ENCODE assay signal across 8 mouse cellular contexts in genomic region chr8:70841147-70842072, GRCm38 (mm10). TPM values are rescaled to one million over a fixed set of nuclear protein-coding genes. Genes with fewer than 3 reads are reported as not detected.
DNase-seq lines count a peak whose midpoint lies in the region; ATAC-seq and TF ChIP-seq lines count a peak whose summit lies in the region.

No protein-coding gene starts in this region.

- H3K27me3 ChIP-seq in midbrain, embryonic 12.5 days: no peaks in the 10 kb centered on the region
- no peaks in the 10 kb centered on the region for H3K27me3 ChIP-seq in small intestine, adult 2 months (ENCODE audit: control insufficient read depth, insufficient read depth, low read length)

- intact Hi-C loops in left cerebral cortex, postnatal 36 days (cut with DNase I): loop anchor here (2.0 to 5.0 kb wide), 2 partner anchors 74 to 123 kb away; partner anchors contain the start of gene Gm3336

- peaks cover 11% of the 10 kb centered on the region for H3K4me1 ChIP-seq in midbrain, embryonic 12.5 days
- peaks cover 11% of the 10 kb centered on the region for H3K4me1 ChIP-seq in small intestine, adult 2 months (ENCODE audit: control insufficient read depth, insufficient read depth, insufficient read length, low read length)

- no peak overlapping the region for H3K9ac ChIP-seq in midbrain, embryonic 12.5 days (replicated peaks)

- no peak overlapping the region for H3K4me2 ChIP-seq in midbrain, embryonic 12.5 days (replicated peaks)

- 42% methylated on average over 22 of the region's 22 CpGs for WGBS in midbrain, embryonic 12.5 days
- 29% methylated on average over 22 of the region's 22 CpGs for WGBS in small intestine, adult 2 months

- H3K9me3 ChIP-seq in midbrain, embryonic 12.5 days: no peaks in the 10 kb centered on the region

- H3K27ac ChIP-seq in midbrain, embryonic 12.5 days (replicated peaks): 0 out of 2 replicates have a peak overlapping the region, but pooled peaks have one; percentile 49
- peak overlapping the region; percentile 93; the same call in 1 of the 2 replicates for H3K27ac ChIP-seq in small intestine, adult 2 months (ENCODE audit: insufficient read depth, low read depth, low read length)

- DNase-seq in adrenal gland, adult (ENCODE audit: inconsistent age in 2 of 2, low spot score in 1 of 2): peak; percentile 87 to 97
- peak; percentile 91 to 93 for DNase-seq in cerebellum, postnatal 36 days
- peak; percentile 82 to 89 for DNase-seq in gastrocnemius, postnatal 4 days (ENCODE audit: low spot score in 2 of 2)
- DNase-seq in kidney, adult 11 months: peak; percentile 89
- DNase-seq in left cerebral cortex, postnatal 36 days (ENCODE audit: low spot score in 2 of 2): peak; percentile 80 to 89
- peak; percentile 86 for DNase-seq in yolk sac, embryonic 10.5 days (ENCODE audit: low spot score)

- TF ChIP-seq CTCF in small intestine, adult 2 months (IDR thresholded peaks at IDR 0.05; ENCODE audit: extremely low read depth, insufficient read length, insufficient replicate concordance, low read depth, low read length): peak; percentile 97

- H3K4me3 ChIP-seq in midbrain, embryonic 12.5 days: no peak overlapping the region
- no peak overlapping the region for H3K4me3 ChIP-seq in small intestine, adult 2 months (ENCODE audit: low read depth, low read length)

- no peak for TF ChIP-seq POLR2A in small intestine, adult 2 months (IDR thresholded peaks at IDR 0.05; ENCODE audit: low read depth, low read length)

- ATAC-seq in midbrain, embryonic 12.5 days (ENCODE audit: low FRiP score, low read depth): 0 out of 2 replicates have a peak, but pooled peaks have one; percentile 1

- no peaks in the 10 kb centered on the region for H3K36me3 ChIP-seq in midbrain, embryonic 12.5 days
- H3K36me3 ChIP-seq in small intestine, adult 2 months (ENCODE audit: control insufficient read depth, insufficient read depth, low read length): no peaks in the 10 kb centered on the region; the same call in 1 of the 2 replicates

RNA-seq across cellular contexts. Expression of gene Arrdc2, which starts 1.9 kb away (rescaled TPM):
- 1 to 10 TPM; 3.9 to 7.0 TPM for total RNA-seq in gastrocnemius, postnatal 4 days (2021)
- total RNA-seq in left cerebral cortex, postnatal 36 days (2021): 10 to 100 TPM; 16.9 to 20.2 TPM
- 10.4 and 10.5 TPM in 2 replicates for polyA plus RNA-seq in midbrain, embryonic 12.5 days (2016; fragmentation: Nextera tagmentation; extraction: Ambion mirVana)
- polyA plus RNA-seq in small intestine, adult 2 months (2012; rRNA removed): 26.1 and 49.9 TPM in 2 replicates

RNA-seq across cellular contexts. Expression of gene Kcnn1, which starts 21.6 kb away (rescaled TPM):
- total RNA-seq in gastrocnemius, postnatal 4 days (2021): 1 to 10 TPM; 1.7 to 1.8 TPM
- 10 to 100 TPM; 18.3 to 27.0 TPM for total RNA-seq in left cerebral cortex, postnatal 36 days (2021)
- polyA plus RNA-seq in midbrain, embryonic 12.5 days (2016; fragmentation: Nextera tagmentation; extraction: Ambion mirVana): 27.4 TPM in 2 replicates
- 0.90 and 2.9 TPM in 2 replicates for polyA plus RNA-seq in small intestine, adult 2 months (2012; rRNA removed)

RNA-seq across cellular contexts. Expression of gene Ccdc124, which starts 32.3 kb away (rescaled TPM):
- total RNA-seq in gastrocnemius, postnatal 4 days (2021): 10 to 100 TPM; 37.5 to 40.1 TPM
- 100 to 1,000 TPM in 1 of 2 experiments, 10 to 100 TPM in 1; 88.6 to 108 TPM for total RNA-seq in left cerebral cortex, postnatal 36 days (2021)
- polyA plus RNA-seq in midbrain, embryonic 12.5 days (2016; fragmentation: Nextera tagmentation; extraction: Ambion mirVana): 145 and 152 TPM in 2 replicates
- polyA plus RNA-seq in small intestine, adult 2 months (2012; rRNA removed): 35.9 and 64.7 TPM in 2 replicates

RNA-seq across cellular contexts. Expression of gene Il12rb1, which starts 33.2 kb away (rescaled TPM):
- total RNA-seq in gastrocnemius, postnatal 4 days (2021): not detected
- total RNA-seq in left cerebral cortex, postnatal 36 days (2021): 1 to 10 TPM in 1 of 2 experiments, under 1 TPM in 1; 0.86 to 1.1 TPM
- 0.08 TPM in 1 of 2 replicates, not detected in the other for polyA plus RNA-seq in midbrain, embryonic 12.5 days (2016; fragmentation: Nextera tagmentation; extraction: Ambion mirVana)
- 2.5 and 5.4 TPM in 2 replicates for polyA plus RNA-seq in small intestine, adult 2 months (2012; rRNA removed)

RNA-seq across cellular contexts. Expression of gene Mast3, which starts 36.6 kb away (rescaled TPM):
- total RNA-seq in gastrocnemius, postnatal 4 days (2021): 10 to 100 TPM; 12.3 to 14.6 TPM
- 100 to 1,000 TPM; 312 to 338 TPM for total RNA-seq in left cerebral cortex, postnatal 36 days (2021)
- 17.1 and 18.0 TPM in 2 replicates for polyA plus RNA-seq in midbrain, embryonic 12.5 days (2016; fragmentation: Nextera tagmentation; extraction: Ambion mirVana)
- 63.9 and 71.9 TPM in 2 replicates for polyA plus RNA-seq in small intestine, adult 2 months (2012; rRNA removed)

Comparison
In these comparisons a context has a peak if more than half of its experiments do, and no peak if none do; other contexts are left out.
1. RNA of gene Kcnn1, which starts 21.6 kb away (total RNA-seq): 18.3 to 27.0 TPM in left cerebral cortex, postnatal 36 days; 1.7 to 1.8 TPM in gastrocnemius, postnatal 4 days; every median in the first group is over 4 times any median in the second.
2. Peak in every context shown above with its lines, with median percentiles within 50 percentile points of each other: DNase-seq.